Mouse (Mus musculus): ENCODE results near the gene Pgm2l1. TPM values are rescaled to one million over a fixed set of nuclear protein-coding genes. Genes with fewer than 3 reads are reported as not detected.

The Pgm2l1 gene
- polyA plus RNA-seq, 1 experiment from 2014 or later = 9.5 TPM

DNA sequence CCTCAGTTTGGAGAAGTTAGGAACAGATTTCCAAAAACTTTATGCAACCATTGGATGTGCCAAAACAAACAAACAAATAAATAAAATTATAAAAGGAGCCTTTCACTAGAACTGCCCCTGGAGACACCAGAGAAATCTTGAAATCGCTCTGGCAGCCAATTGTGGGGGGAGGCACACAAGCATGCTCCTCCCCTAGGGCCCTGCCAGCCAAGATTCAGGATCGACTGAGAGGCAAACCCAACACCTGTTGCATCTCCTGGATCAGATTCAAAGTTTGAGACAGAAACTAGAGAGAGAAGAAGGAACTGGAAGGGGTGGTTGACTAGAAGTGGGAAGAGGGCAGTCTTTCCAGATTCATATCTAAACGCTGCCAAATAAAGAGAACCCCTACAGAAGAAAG is 23.6 kb upstream of the Pgm2l1 start:
- H3K27ac ChIP-seq = no peak overlapping the region
- no peak overlapping the region for H3K4me2 ChIP-seq
- no peak for ATAC-seq
- H3K4me3 ChIP-seq = no peak overlapping the region
- no peaks in the 10 kb centered on the region for H3K4me1 ChIP-seq
- no peaks in the 10 kb centered on the region for H3K27me3 ChIP-seq
- H3K9ac ChIP-seq = no peak overlapping the region
- WGBS = 61% methylated on average over 3 of the region's 3 CpGs
- no peaks in the 10 kb centered on the region for H3K36me3 ChIP-seq (ENCODE audit: poor library complexity, severe bottlenecking)
- no peaks in the 10 kb centered on the region for H3K9me3 ChIP-seq (replicated peaks)

DNA sequence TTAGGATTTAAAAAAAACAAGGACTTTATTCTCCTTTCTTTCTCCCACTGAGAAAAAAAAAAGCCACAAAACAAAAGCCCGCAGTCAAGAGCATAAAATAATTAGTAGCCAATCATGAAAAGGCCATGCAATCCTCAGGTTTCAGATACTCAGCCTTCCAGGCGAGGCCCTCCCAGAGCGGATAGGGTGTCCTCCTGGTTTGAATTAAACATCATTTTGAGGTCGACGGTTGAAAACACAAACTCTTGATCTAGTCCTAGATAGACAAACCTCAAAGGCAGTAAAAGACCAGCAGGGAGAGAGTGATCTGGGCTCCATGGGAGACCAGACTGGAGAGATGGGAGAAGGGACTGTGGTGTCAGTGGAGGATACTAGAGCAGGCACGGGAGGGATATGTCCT is 22.3 kb upstream of the Pgm2l1 start:
- H3K36me3 ChIP-seq (ENCODE audit: poor library complexity, severe bottlenecking) = no peaks in the 10 kb centered on the region
- no peak overlapping the region for H3K4me3 ChIP-seq
- WGBS = 75% methylated on average over 6 of the region's 6 CpGs
- no peak overlapping the region for H3K27ac ChIP-seq
- H3K9me3 ChIP-seq (replicated peaks) = no peaks in the 10 kb centered on the region
- no peaks in the 10 kb centered on the region for H3K4me1 ChIP-seq
- H3K27me3 ChIP-seq = no peaks in the 10 kb centered on the region
- H3K4me2 ChIP-seq = no peak overlapping the region
- ATAC-seq = no peak
- H3K9ac ChIP-seq = no peak overlapping the region

DNA sequence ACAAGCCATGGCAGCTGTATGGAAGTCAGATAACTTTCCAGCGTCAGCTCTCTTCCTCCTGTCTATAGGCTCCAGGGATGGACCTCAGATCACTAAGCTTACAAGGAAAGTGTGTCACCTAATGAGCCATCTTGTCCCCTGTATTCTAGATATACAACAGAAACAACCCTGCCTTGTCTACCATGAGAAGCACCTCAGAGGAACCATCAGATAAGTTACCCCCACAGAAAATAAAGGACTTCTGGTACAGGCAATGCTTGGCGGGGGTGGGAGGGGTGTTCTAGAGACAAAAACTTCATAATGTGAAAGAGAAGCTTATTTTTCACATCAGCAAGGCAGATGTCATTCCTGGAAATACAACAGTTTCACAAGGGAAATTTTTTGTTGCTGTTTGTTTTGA is 21.1 kb upstream of the Pgm2l1 start:
- Histone ChIP-seq H3K4me3 (no peak overlapping the region), H3K4me1 (no peaks in the 10 kb centered on the region), H3K27me3 (no peaks in the 10 kb centered on the region), H3K27ac (no peak overlapping the region), H3K9me3 (replicated peaks) (no peaks in the 10 kb centered on the region), H3K36me3 (ENCODE audit: poor library complexity, severe bottlenecking) (no peaks in the 10 kb centered on the region), H3K4me2 (no peak overlapping the region), H3K9ac (no peak overlapping the region)
- 83% methylated on average over 2 of the region's 2 CpGs for WGBS
- ATAC-seq = no peak

DNA sequence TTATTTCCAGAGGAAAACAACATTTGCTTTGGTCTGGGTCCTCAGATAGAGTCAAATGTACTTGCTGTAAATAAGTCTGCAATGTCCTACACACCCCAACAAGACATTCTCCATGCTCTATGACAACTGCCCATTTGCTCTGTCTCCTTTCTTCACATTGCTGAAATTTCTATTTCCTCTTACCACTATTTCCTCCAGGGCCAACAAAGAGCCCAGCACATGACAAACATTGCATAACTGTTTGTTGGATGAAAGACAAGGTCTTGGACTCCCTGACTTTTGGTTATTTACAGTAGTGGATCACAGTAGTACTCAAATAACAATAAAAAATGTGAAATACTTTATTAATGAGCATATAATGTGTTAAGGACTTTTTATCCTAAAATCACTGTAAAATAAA is 19.3 kb upstream of the Pgm2l1 start:
- Histone ChIP-seq H3K36me3 (ENCODE audit: poor library complexity, severe bottlenecking) (no peaks in the 10 kb centered on the region), H3K4me3 (no peak overlapping the region), H3K27ac (no peak overlapping the region), H3K9ac (no peak overlapping the region), H3K27me3 (no peaks in the 10 kb centered on the region), H3K9me3 (replicated peaks) (no peaks in the 10 kb centered on the region), H3K4me1 (no peaks in the 10 kb centered on the region), H3K4me2 (no peak overlapping the region)
- ATAC-seq = no peak

- Histone ChIP-seq H3K27me3 (peaks cover 2% of the 10 kb centered on the region; the same call in 1 of the 2 replicates), H3K9me3 (replicated peaks) (no peaks in the 10 kb centered on the region), H3K27ac (no peak overlapping the region), H3K36me3 (ENCODE audit: poor library complexity, severe bottlenecking) (no peaks in the 10 kb centered on the region), H3K4me2 (no peak overlapping the region), H3K9ac (no peak overlapping the region), H3K4me3 (no peak overlapping the region), H3K4me1 (peaks cover 7% of the 10 kb centered on the region; the same call in 1 of the 2 replicates)
- no peak for ATAC-seq
- WGBS = 69% methylated on average over 4 of the region's 4 CpGs
Observed at GRCm38 (mm10) chr7:100214310-100214709, 12.9 kb upstream of the Pgm2l1 start.

DNA sequence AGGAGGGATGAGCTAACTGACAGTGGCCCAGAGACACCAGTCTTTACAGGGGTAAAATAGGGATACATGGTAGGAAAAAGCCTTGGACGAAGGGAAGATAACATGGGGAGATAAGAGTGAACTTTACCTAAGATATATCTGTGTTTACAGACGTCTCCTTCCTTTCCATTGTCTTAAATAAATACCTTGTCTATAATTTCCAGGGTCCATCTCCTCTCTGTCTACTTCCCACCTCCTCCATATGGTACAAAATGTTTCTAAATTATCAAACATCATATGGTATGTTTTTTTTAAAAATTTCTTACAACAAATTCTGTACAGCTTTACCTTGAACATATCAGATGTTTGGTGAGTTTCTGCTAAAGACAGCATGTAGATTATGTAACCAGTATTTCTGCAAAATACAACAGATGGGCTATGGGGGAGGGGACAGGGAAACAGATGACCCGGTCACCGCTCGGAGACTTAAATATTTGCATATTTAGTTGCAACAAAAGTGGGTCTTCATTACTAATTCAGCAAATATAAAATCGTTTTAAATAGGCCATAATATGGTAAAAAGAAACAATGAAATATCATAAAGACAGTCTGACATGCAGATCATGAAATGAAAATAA is 12.0 kb upstream of the Pgm2l1 start:
- Histone ChIP-seq H3K4me3 (no peak overlapping the region), H3K4me2 (no peak overlapping the region), H3K27me3 (peaks cover 2% of the 10 kb centered on the region; the same call in 1 of the 2 replicates), H3K4me1 (peaks cover 7% of the 10 kb centered on the region; the same call in 1 of the 2 replicates), H3K9ac (no peak overlapping the region), H3K27ac (no peak overlapping the region), H3K36me3 (ENCODE audit: poor library complexity, severe bottlenecking) (no peaks in the 10 kb centered on the region), H3K9me3 (replicated peaks) (no peaks in the 10 kb centered on the region)
- no peak for ATAC-seq
- 62% methylated on average over 6 of the region's 6 CpGs for WGBS

DNA sequence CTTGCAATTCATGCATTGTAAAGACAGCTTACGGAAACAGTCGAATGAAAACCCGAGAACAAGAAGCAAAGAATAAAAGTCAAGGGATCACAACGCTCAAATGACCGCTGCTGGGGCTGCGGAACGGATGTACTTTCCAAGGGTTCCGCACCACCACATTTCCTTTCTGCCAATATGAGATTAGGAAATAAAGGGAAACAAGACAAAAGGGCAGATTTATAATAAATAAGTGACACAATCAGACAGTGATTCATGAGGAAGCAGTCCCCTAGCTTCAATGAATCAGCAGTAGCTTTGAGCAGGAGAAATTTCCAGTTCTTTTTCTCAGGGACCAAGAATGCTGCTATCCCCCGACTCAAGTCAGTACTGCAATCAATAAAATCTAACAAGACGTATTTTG is 11.2 kb upstream of the Pgm2l1 start:
- 40% methylated on average over 10 of the region's 10 CpGs for WGBS
- H3K4me2 ChIP-seq = 0 out of 2 replicates have a peak overlapping the region, but pooled peaks have one; percentile 6
- H3K4me1 ChIP-seq = peaks cover 7% of the 10 kb centered on the region; the same call in 1 of the 2 replicates
- no peaks in the 10 kb centered on the region for H3K9me3 ChIP-seq (replicated peaks)
- H3K4me3 ChIP-seq = no peak overlapping the region
- ATAC-seq = no peak
- peaks cover 2% of the 10 kb centered on the region; the same call in 1 of the 2 replicates for H3K27me3 ChIP-seq
- H3K9ac ChIP-seq = no peak overlapping the region
- H3K36me3 ChIP-seq (ENCODE audit: poor library complexity, severe bottlenecking) = no peaks in the 10 kb centered on the region
- no peak overlapping the region for H3K27ac ChIP-seq

GRCm38 (mm10) chr7:100216601-100217565 is 10.3 kb upstream of the Pgm2l1 start:
- Histone ChIP-seq H3K4me3 (no peak overlapping the region), H3K4me1 (peaks cover 7% of the 10 kb centered on the region; the same call in 1 of the 2 replicates), H3K36me3 (ENCODE audit: poor library complexity, severe bottlenecking) (no peaks in the 10 kb centered on the region), H3K9ac (no peak overlapping the region), H3K4me2 (no peak overlapping the region), H3K9me3 (replicated peaks) (no peaks in the 10 kb centered on the region), H3K27ac (no peak overlapping the region), H3K27me3 (peaks cover 2% of the 10 kb centered on the region; the same call in 1 of the 2 replicates)
- ATAC-seq = no peak
- WGBS = 71% methylated on average over 9 of the region's 9 CpGs

GRCm38 (mm10) chr7:100227896-100228525 is 817 bp downstream of the Pgm2l1 start:
- ATAC-seq = peak; percentile 53
- peak overlapping the region; percentile 96 for H3K4me2 ChIP-seq
- no peaks in the 10 kb centered on the region for H3K9me3 ChIP-seq (replicated peaks)
- peaks cover 12% of the 10 kb centered on the region for H3K4me1 ChIP-seq
- peak overlapping the region; percentile 85 for H3K27ac ChIP-seq
- no peaks in the 10 kb centered on the region for H3K36me3 ChIP-seq (ENCODE audit: poor library complexity, severe bottlenecking)
- peak overlapping the region; percentile 88 for H3K4me3 ChIP-seq
- H3K9ac ChIP-seq = peak overlapping the region; percentile 94
- under 1% methylated on average over 23 of the region's 23 CpGs for WGBS
- H3K27me3 ChIP-seq = no peaks in the 10 kb centered on the region

GRCm38 (mm10) chr7:100228957-100229356 is 1.8 kb downstream of the Pgm2l1 start:
- Histone ChIP-seq H3K9me3 (replicated peaks) (no peaks in the 10 kb centered on the region), H3K4me3 (peak overlapping the region; percentile 88), H3K4me1 (peaks cover 12% of the 10 kb centered on the region), H3K36me3 (ENCODE audit: poor library complexity, severe bottlenecking) (no peaks in the 10 kb centered on the region), H3K27ac (no peak overlapping the region), H3K4me2 (peak overlapping the region; percentile 96), H3K27me3 (no peaks in the 10 kb centered on the region), H3K9ac (no peak overlapping the region)
- no peak for ATAC-seq
- 72% methylated on average over 3 of the region's 3 CpGs for WGBS

GRCm38 (mm10) chr7:100230646-100231045 is 3.5 kb downstream of the Pgm2l1 start:
- WGBS = 98% methylated on average over 1 of the region's 1 CpGs
- Histone ChIP-seq H3K9me3 (replicated peaks) (no peaks in the 10 kb centered on the region), H3K36me3 (ENCODE audit: poor library complexity, severe bottlenecking) (no peaks in the 10 kb centered on the region), H3K4me2 (no peak overlapping the region), H3K4me1 (peaks cover 12% of the 10 kb centered on the region), H3K27me3 (no peaks in the 10 kb centered on the region), H3K27ac (no peak overlapping the region), H3K4me3 (no peak overlapping the region), H3K9ac (no peak overlapping the region)
- no peak for ATAC-seq

- no peak for ATAC-seq
- Histone ChIP-seq H3K4me3 (no peak overlapping the region), H3K27ac (no peak overlapping the region), H3K4me2 (no peak overlapping the region), H3K27me3 (no peaks in the 10 kb centered on the region), H3K9ac (no peak overlapping the region), H3K36me3 (ENCODE audit: poor library complexity, severe bottlenecking) (no peaks in the 10 kb centered on the region), H3K4me1 (peaks cover 12% of the 10 kb centered on the region), H3K9me3 (replicated peaks) (no peaks in the 10 kb centered on the region)
- 67% methylated on average over 1 of the region's 1 CpGs for WGBS
Observed at GRCm38 (mm10) chr7:100231661-100232060, 4.5 kb downstream of the Pgm2l1 start.
